Mouse (Mus musculus) cerebellum, adult 9-10 months (tissue): Measurements from ENCODE around the gene Gm17364.
A peak's percentile ranks its signal among the peaks of the same experiment; 100 is the strongest.
"Not testable (repeated sequence)": the region's sequence is repeated elsewhere in the genome, so short reads cannot be mapped to it uniquely, and the experiment has no call there.

Experiments used
- DNase-seq: peaks from one replicate; pipeline ENCODE4 v3.0.0; 2022

The Gm17364 gene

GRCm38 (mm10) chr13:41251232-41251631 is 22.5 kb downstream of the Gm17364 start:
- DNase-seq, result not testable (repeated sequence)

- DNase-seq, result peak; percentile 69
These were observed 23.3 kb downstream of the Gm17364 start for GRCm38 (mm10) chr13:41250318-41250981.

- DNase-seq, result peak; percentile 93
These were observed 24.0 kb downstream of the Gm17364 start, which contains the start of gene Smim13 for GRCm38 (mm10) chr13:41249538-41250317. Gene Smim13, plus strand, starts transcription at chr13:41249844.

GRCm38 (mm10) chr13:41248751-41249520 is 24.8 kb downstream of the Gm17364 start:
- DNase-seq, result peak; percentile 82

- DNase-seq, result no peak
These were observed 29.4 kb downstream of the Gm17364 start for GRCm38 (mm10) chr13:41244306-41244830.

- DNase-seq, result no peak
These were observed 32.2 kb downstream of the Gm17364 start for GRCm38 (mm10) chr13:41241557-41241956.

GRCm38 (mm10) chr13:41238805-41239130 is 35.0 kb downstream of the Gm17364 start:
- DNase-seq, result peak; percentile 59

- no peak for DNase-seq
These were observed 35.6 kb downstream of the Gm17364 start for GRCm38 (mm10) chr13:41238035-41238804.

GRCm38 (mm10) chr13:41235845-41236741 is 37.7 kb downstream of the Gm17364 start:
- no peak for DNase-seq

GRCm38 (mm10) chr13:41235181-41235580 is 38.6 kb downstream of the Gm17364 start:
- DNase-seq, result no peak

- no peak for DNase-seq
These were observed 40.5 kb downstream of the Gm17364 start for GRCm38 (mm10) chr13:41233241-41233640.

- DNase-seq, result no peak
These were observed 41.6 kb downstream of the Gm17364 start for GRCm38 (mm10) chr13:41232209-41232608.

- no peak for DNase-seq
These were observed 42.3 kb downstream of the Gm17364 start for GRCm38 (mm10) chr13:41231389-41231983.

GRCm38 (mm10) chr13:41230256-41230655 is 43.5 kb downstream of the Gm17364 start:
- DNase-seq, result no peak

GRCm38 (mm10) chr13:41228060-41228459 is 45.7 kb downstream of the Gm17364 start:
- no peak for DNase-seq

GRCm38 (mm10) chr13:41226513-41226912 is 47.3 kb downstream of the Gm17364 start:
- DNase-seq, result no peak
